Mouse (Mus musculus): ENCODE results near the gene Fign. TPM values are rescaled to one million over a fixed set of nuclear protein-coding genes. Genes with fewer than 3 reads are reported as not detected.
A peak's percentile ranks its signal among the peaks of the same experiment; 100 is the strongest.

Gene Fign
- 4.1 and 10.7 TPM in 2 replicates for total RNA-seq (2014; rRNA removed)
- polyA plus RNA-seq (2015; fragmentation: Nextera tagmentation; extraction: Ambion mirVana), result 3.5 and 11.6 TPM in 2 replicates

DNA sequence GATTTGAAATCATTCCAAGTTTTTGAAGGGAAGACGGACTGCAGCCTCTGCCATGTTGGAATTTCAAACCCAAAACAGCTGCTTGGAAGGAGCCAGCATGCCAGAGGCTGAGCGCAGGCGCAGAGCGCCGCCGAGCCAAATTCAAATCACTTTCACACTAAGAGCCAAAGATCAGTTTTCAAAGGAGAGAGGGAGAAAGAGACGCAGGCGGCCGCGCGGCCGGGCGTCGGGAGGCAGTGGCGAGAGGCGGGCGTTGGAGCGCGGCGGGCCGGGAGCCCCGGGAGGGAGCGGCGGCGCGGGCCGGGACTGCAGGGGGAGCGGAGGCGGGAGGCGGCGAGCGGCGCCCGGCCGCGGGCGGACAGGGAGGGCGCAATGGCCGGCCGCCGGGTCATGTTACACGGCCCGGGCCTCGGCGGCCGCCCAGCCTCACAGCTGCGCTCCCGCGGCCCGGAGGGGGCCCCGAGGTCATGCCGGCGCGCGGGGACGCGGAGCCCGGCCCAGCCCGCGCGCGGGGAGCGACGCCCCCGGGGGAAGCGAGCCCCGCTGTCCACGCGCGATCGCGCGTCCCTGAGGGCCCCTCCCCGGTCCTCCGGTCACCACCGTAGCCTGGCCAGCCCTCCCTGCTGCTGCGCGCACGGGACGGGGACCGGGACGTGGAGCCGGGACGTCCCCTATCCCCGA lies at the start of gene Fign:
TSS of gene Fign (minus strand) at position 102 of the 681 bp plus-strand sequence.
- 3% methylated on average over 84 of the region's 85 CpGs for WGBS
- peak; percentile 83 for DNase-seq
- peak within 1 kb of the TSS; percentile 66 for H3K4me3 ChIP-seq (ENCODE audit: low read depth, low read length)
- peak within 1 kb of the TSS; percentile 73 for H3K27ac ChIP-seq (ENCODE audit: low read depth, low read length)
- H3K9ac ChIP-seq, result peak within 1 kb of the TSS; percentile 66
- peaks cover 4% of the 10 kb centered on the region; the same call in 1 of the 2 replicates for H3K27me3 ChIP-seq (ENCODE audit: insufficient read depth, low read length)
- no peak for TF ChIP-seq CTCF (IDR thresholded peaks at IDR 0.05; ENCODE audit: low read depth)
- H3K9me3 ChIP-seq (ENCODE audit: low read length), result no peaks in the 10 kb centered on the region
- no peaks in the 10 kb centered on the region for H3K36me3 ChIP-seq (ENCODE audit: insufficient read depth)
- peak within 1 kb of the TSS; percentile 91 for H3K4me2 ChIP-seq (ENCODE audit: low read depth)
- H3K4me1 ChIP-seq (ENCODE audit: insufficient read depth), result peaks cover 5% of the 10 kb centered on the region; the same call in 1 of the 2 replicates
- peak; percentile 79 for ATAC-seq

DNA sequence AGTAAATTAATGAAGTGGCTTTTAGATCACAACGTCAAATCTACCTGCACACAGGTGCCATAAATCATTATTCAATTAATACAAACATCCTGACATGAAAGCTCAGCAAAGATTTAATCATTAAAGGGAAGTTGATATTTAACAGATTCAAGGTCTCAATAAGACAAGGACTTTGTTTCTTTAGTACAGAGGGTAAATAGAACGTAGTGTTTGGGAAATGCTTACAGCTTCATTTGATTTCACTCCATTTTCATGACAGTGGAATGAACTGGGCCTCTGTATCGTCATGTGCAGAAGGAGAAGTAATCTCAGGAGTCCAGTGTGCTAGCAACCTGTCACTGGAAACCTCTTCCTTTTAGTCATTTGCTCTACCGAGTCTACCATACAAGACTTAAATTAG lies 35.8 kb upstream of the Fign start:
- Histone ChIP-seq H3K4me2 (ENCODE audit: low read depth) (no peak overlapping the region), H3K4me1 (ENCODE audit: insufficient read depth) (no peaks in the 10 kb centered on the region), H3K27me3 (ENCODE audit: insufficient read depth, low read length) (no peaks in the 10 kb centered on the region), H3K9me3 (ENCODE audit: low read length) (no peaks in the 10 kb centered on the region), H3K4me3 (ENCODE audit: low read depth, low read length) (no peak overlapping the region), H3K9ac (no peak overlapping the region), H3K27ac (ENCODE audit: low read depth, low read length) (no peak overlapping the region), H3K36me3 (ENCODE audit: insufficient read depth) (no peaks in the 10 kb centered on the region)
- DNase-seq (no peak), ATAC-seq (no peak)
- TF ChIP-seq CTCF (IDR thresholded peaks at IDR 0.05; ENCODE audit: low read depth), result no peak
- WGBS, result 94% methylated on average over 4 of the region's 4 CpGs

DNA sequence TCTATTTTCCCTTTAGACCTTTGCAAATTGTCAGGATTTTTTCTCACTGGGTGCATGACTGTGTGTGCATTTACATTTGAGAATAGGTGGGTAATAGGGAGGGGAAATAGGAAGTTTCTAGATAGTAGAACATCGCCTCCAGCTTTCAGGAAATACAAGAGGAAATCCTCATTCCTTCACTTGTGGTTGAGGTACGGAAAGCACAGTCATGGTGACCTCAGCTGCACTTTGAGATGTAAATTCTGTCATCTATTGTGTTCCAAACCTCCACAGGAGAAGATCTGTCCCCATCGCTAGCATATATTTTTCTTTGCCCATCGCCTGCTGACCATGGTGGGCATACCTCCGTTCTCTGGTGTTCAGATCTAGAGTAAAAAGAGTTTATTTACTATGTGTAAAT lies 22.7 kb upstream of the Fign start:
- no peak for TF ChIP-seq CTCF (IDR thresholded peaks at IDR 0.05; ENCODE audit: low read depth)
- no peak overlapping the region for H3K9ac ChIP-seq
- 95% methylated on average over 5 of the region's 5 CpGs for whole genome bisulfite sequencing

DNA sequence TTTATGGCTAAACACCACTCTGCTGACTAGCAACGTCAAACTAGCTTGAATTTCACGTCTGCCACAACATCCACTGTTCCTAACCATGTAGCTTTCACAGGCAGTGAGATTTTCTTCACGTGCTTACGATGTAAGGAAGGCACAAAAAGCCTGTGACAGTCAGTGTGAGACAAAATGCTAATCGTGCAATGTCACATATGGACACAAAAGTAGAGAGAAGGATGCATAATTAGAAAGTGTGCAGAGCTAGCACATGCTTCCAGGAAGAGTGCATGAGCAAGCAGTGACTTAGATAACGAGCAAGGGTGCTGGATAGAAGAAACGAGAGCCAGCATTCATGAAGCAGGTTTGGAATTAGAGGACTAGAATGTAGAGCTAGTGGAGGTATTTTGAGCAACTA lies 18.8 kb upstream of the Fign start:
- Histone ChIP-seq H3K27ac (ENCODE audit: low read depth, low read length) (no peak overlapping the region), H3K4me3 (ENCODE audit: low read depth, low read length) (no peak overlapping the region), H3K36me3 (ENCODE audit: insufficient read depth) (no peaks in the 10 kb centered on the region), H3K9me3 (ENCODE audit: low read length) (no peaks in the 10 kb centered on the region), H3K4me1 (ENCODE audit: insufficient read depth) (no peaks in the 10 kb centered on the region), H3K4me2 (ENCODE audit: low read depth) (no peak overlapping the region), H3K9ac (no peak overlapping the region), H3K27me3 (ENCODE audit: insufficient read depth, low read length) (no peaks in the 10 kb centered on the region)
- peak; percentile 67 for ATAC-seq
- no peak for TF ChIP-seq CTCF (IDR thresholded peaks at IDR 0.05; ENCODE audit: low read depth)
- DNase-seq, result no peak
- WGBS, result 32% methylated on average over 7 of the region's 7 CpGs

More for the DNA sequence above, 22.7 kb upstream of the Fign start:
- Histone ChIP-seq H3K4me3 (ENCODE audit: low read depth, low read length) (no peak overlapping the region), H3K4me1 (ENCODE audit: insufficient read depth) (no peaks in the 10 kb centered on the region), H3K4me2 (ENCODE audit: low read depth) (no peak overlapping the region), H3K27me3 (ENCODE audit: insufficient read depth, low read length) (no peaks in the 10 kb centered on the region), H3K27ac (ENCODE audit: low read depth, low read length) (no peak overlapping the region), H3K9me3 (ENCODE audit: low read length) (no peaks in the 10 kb centered on the region), H3K36me3 (ENCODE audit: insufficient read depth) (no peaks in the 10 kb centered on the region)
- no peak for ATAC-seq
- DNase-seq, result no peak

DNA sequence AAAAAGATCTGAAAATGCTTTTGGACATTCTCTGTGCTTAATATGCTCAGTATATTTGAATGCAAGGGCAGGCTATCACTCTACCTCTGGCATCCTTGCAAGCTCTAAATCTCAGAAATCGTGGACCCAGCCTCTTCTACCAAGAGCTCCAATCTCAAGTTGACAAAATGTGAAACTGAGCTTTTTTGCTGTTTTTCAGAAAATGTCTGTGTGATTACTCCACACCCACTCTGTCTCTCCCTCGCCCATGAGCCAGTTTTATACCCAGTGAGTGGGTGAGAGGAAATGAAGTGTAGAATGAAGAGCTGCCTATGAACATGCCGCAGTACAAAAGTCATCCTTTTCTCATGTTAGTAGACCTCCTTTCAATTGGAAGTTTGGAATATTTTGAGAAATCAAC lies 13.3 kb upstream of the Fign start:
- DNase-seq (no peak), ATAC-seq (no peak)
- Histone ChIP-seq H3K36me3 (ENCODE audit: insufficient read depth) (no peaks in the 10 kb centered on the region), H3K27me3 (ENCODE audit: insufficient read depth, low read length) (no peaks in the 10 kb centered on the region), H3K4me1 (ENCODE audit: insufficient read depth) (no peaks in the 10 kb centered on the region), H3K9me3 (ENCODE audit: low read length) (no peaks in the 10 kb centered on the region), H3K27ac (ENCODE audit: low read depth, low read length) (no peak overlapping the region), H3K4me2 (ENCODE audit: low read depth) (no peak overlapping the region), H3K4me3 (ENCODE audit: low read depth, low read length) (no peak overlapping the region), H3K9ac (no peak overlapping the region)
- no peak for TF ChIP-seq CTCF (IDR thresholded peaks at IDR 0.05; ENCODE audit: low read depth)
- 89% methylated on average over 3 of the region's 3 CpGs for WGBS

DNA sequence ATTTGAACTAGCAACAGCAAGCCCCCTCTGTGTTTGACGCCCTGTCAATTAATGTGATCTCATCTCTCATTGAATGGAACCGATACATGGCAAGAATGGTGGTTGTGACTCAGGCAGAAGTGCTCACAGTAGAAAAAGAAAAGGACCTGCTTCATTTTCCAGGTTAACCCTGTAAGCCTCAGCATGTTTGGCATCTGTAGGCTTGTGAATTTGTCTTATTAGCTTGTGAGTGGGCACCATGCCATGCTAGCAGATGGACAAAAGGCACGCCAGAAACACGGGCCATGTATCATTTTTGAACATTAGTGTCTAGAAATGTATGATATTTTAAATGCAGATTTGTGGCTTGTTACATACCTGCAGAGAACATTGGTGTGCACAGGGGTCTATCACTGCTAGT lies 12.0 kb upstream of the Fign start:
- TF ChIP-seq CTCF (IDR thresholded peaks at IDR 0.05; ENCODE audit: low read depth), result no peak
- no peak overlapping the region for H3K9ac ChIP-seq
- 41% methylated on average over 4 of the region's 4 CpGs for WGBS
- H3K4me2 ChIP-seq (ENCODE audit: low read depth), result no peak overlapping the region
- H3K36me3 ChIP-seq (ENCODE audit: insufficient read depth), result no peaks in the 10 kb centered on the region
- H3K27me3 ChIP-seq (ENCODE audit: insufficient read depth, low read length), result no peaks in the 10 kb centered on the region
- ATAC-seq (no peak), DNase-seq (no peak)
- no peak overlapping the region for H3K4me3 ChIP-seq (ENCODE audit: low read depth, low read length)
- no peaks in the 10 kb centered on the region for H3K4me1 ChIP-seq (ENCODE audit: insufficient read depth)
- H3K27ac ChIP-seq (ENCODE audit: low read depth, low read length), result no peak overlapping the region
- no peaks in the 10 kb centered on the region for H3K9me3 ChIP-seq (ENCODE audit: low read length)

DNA sequence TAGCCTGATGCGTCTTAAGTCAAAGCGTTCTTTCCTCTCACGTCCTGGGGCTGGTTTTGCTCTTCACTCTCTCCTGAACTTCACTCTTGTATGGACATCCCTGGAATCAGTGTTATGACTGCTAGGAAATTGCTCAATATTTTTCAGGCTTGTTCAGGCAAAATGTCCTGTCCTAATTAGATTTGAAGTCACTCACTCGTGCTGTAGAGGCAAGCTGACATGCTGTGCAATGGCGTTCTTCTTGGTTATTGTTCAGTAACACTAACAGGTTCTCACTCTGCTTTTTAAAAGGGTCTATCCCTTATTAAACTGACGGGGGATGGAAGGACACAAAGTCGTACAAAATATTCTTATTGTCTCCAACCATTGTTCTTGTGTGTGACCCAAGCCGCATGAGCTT lies 10.2 kb upstream of the Fign start:
- Histone ChIP-seq H3K36me3 (ENCODE audit: insufficient read depth) (no peaks in the 10 kb centered on the region), H3K9me3 (ENCODE audit: low read length) (no peaks in the 10 kb centered on the region), H3K9ac (no peak overlapping the region), H3K4me3 (ENCODE audit: low read depth, low read length) (no peak overlapping the region), H3K4me2 (ENCODE audit: low read depth) (no peak overlapping the region), H3K4me1 (ENCODE audit: insufficient read depth) (no peaks in the 10 kb centered on the region), H3K27me3 (ENCODE audit: insufficient read depth, low read length) (no peaks in the 10 kb centered on the region), H3K27ac (ENCODE audit: low read depth, low read length) (no peak overlapping the region)
- DNase-seq, result no peak
- 52% methylated on average over 8 of the region's 8 CpGs for WGBS
- ATAC-seq, result no peak
- TF ChIP-seq CTCF (IDR thresholded peaks at IDR 0.05; ENCODE audit: low read depth), result no peak
